Mouse (Mus musculus) intestine, postnatal 0 days (tissue): ENCODE results near the gene Serbp1. TPM values are rescaled to one million over a fixed set of nuclear protein-coding genes. Genes with fewer than 3 reads are reported as not detected.
A peak's percentile ranks its signal among the peaks of the same experiment; 100 is the strongest.

Experiments used
- ATAC-seq: fragments of 200-750 bp; cut with Nextera tagmentation; 2 replicates; pipeline ENCODE4 v1.8.0; 2017; ENCODE audit warnings: mild to moderate bottlenecking, moderate TSS enrichment, moderate library complexity
- H3K27ac ChIP-seq: fragments of 300-500 bp; sonication (generic); 2 replicates; pipeline ENCODE4 v1.5.1; 2014; ENCODE audit warnings: mild to moderate bottlenecking, low read depth, low read length, moderate library complexity
- H3K27me3 ChIP-seq: fragments of 300-500 bp; sonication (generic); replicated peaks from 2 replicates; pipeline ENCODE4 v1.6.1; 2014; ENCODE audit warnings: low read length, mixed read lengths; ENCODE audit not compliant: control insufficient read depth, insufficient read depth
- H3K36me3 ChIP-seq: fragments of 300-500 bp; sonication (generic); 2 replicates; pipeline ENCODE4 v1.6.1; 2014; ENCODE audit warnings: mild to moderate bottlenecking, moderate library complexity; ENCODE audit not compliant: control insufficient read depth, insufficient read depth
- H3K4me1 ChIP-seq: fragments of 300-500 bp; sonication (generic); replicated peaks from 2 replicates; pipeline ENCODE4 v1.6.1; 2014; ENCODE audit warnings: antibody characterized with exemption, low read length, mixed read lengths; ENCODE audit not compliant: control insufficient read depth, insufficient read depth
- H3K4me2 ChIP-seq: fragments of 300-500 bp; sonication (generic); replicated peaks from 2 replicates; pipeline ENCODE4 v1.6.1; 2014; ENCODE audit warnings: low read depth, mild to moderate bottlenecking, moderate library complexity
- H3K4me3 ChIP-seq: fragments of 300-500 bp; sonication (generic); 2 replicates; pipeline ENCODE4 v1.5.1; 2014; ENCODE audit warnings: low read depth, low read length
- H3K9ac ChIP-seq: fragments of 300-500 bp; sonication (generic); 2 replicates; pipeline ENCODE4 v1.6.1; 2014; ENCODE audit warnings: mild to moderate bottlenecking, low read depth, low read length
- H3K9me3 ChIP-seq: fragments of 300-500 bp; sonication (generic); 2 replicates; pipeline ENCODE4 v1.6.1; 2016; ENCODE audit warnings: mixed run types; ENCODE audit not compliant: control insufficient read depth
- CTCF ChIP-seq: sonication (generic); IDR thresholded peaks from 2 replicates; pipeline ENCODE4 v1.5.1; 2016; ENCODE audit warnings: low read depth, mild to moderate bottlenecking, control low read depth, antibody characterized with exemption, moderate library complexity
- WGBS: fragments of 180-500 bp; shearing (Covaris S2); extraction: QIAGEN DNeasy Blood & Tissue Kit; methylation state at CpG from one replicate; pipeline ENCODE4 v1.1.7; 2014; 5-methylcytosine and 5-hydroxymethylcytosine counted together
- polyA plus RNA-seq: library from polyadenylated mRNA; unstranded; fragments of >200 nt; fragmentation: Nextera tagmentation; extraction: Ambion mirVana; gene quantifications from 2 replicates; pipeline ENCODE4 v1.2.1, GENCODE M21; 2015

Gene Serbp1
- polyA plus RNA-seq: 209 and 220 TPM in 2 replicates

DNA sequence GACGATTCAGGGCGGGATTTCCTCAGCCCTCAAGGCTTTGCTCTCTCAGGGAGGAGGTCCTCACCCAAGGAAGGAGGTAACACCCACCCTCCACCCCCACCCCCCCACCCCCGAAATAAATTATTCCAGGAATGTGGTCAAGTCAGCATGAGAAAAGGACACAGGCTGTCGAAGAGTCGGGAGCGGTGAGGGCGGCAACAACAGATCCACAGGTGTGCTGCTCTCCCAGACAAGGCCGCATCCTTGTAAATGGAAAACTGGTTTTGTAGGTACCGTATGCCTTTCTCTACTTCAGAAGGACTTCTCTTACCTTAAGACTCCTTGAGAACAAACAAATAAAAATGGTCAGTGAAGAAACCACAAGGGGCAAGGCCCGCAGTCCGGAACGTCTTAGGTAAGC is at the start of gene Serbp1:
Gene Serbp1 (plus strand): TSS at position 200 of the 400 bp plus-strand sequence.
- 39% methylated on average over 12 of the region's 12 CpGs for WGBS

DNA sequence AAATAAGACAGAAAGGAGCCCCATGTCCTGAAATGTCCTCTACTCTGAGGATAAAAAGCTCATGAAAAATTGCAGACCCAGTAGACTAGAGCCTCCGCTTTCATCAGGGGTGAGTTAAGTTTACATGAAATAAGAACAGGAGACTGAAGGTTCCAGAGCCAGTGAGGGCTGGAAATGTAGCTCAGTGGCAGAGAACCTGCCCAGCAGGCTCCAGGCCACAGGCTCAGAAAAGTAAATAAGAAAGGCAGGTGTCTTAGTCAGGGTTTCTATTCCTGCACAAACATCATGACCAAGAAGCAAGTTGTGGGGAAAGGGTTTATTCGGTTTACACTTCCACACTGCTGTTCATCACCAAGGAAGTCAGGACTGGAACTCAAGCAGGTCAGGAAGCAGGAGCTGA is 44.4 kb upstream of the Serbp1 start:
- no peak for ATAC-seq
- Histone ChIP-seq H3K4me3 (no peak overlapping the region), H3K4me2 (no peak overlapping the region), H3K27ac (no peak overlapping the region), H3K36me3 (no peaks in the 10 kb centered on the region), H3K27me3 (0 out of 2 replicates have a peak, but pooled peaks cover 3% of the 10 kb centered on the region), H3K9ac (no peak overlapping the region), H3K4me1 (no peaks in the 10 kb centered on the region), H3K9me3 (no peaks in the 10 kb centered on the region)
- TF ChIP-seq CTCF: no peak
- WGBS: 43% methylated on average over 2 of the region's 2 CpGs

More for the DNA sequence above, at the start of gene Serbp1:
- Histone ChIP-seq H3K27ac (no peak within 1 kb of the TSS), H3K9ac (no peak within 1 kb of the TSS), H3K36me3 (no peaks in the 10 kb centered on the region), H3K9me3 (no peaks in the 10 kb centered on the region), H3K4me2 (no peak within 1 kb of the TSS), H3K27me3 (no peaks in the 10 kb centered on the region), H3K4me1 (no peaks in the 10 kb centered on the region), H3K4me3 (no peak within 1 kb of the TSS)
- TF ChIP-seq CTCF: no peak
- no peak for ATAC-seq

DNA sequence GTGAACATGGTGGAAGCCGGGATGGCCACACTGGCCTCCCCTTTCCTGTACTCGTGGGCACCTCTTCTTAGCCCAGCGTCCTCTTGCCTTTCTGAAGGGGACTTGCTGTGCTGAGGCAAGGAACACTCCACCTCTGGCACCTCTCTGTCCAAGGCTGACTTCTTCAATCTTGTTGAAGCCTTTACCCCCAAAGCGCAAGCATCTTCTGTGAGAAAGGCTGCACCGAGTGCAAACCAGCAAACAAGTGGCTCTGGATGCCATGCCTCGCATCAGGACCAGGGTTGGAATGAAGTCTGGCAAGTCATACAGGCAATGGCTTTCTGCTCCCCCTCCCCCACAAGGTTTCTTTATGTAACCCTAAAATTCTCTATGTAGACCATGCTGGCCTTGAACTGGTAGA is 43.4 kb upstream of the Serbp1 start:
- Histone ChIP-seq H3K9ac (no peak overlapping the region), H3K27ac (no peak overlapping the region), H3K4me1 (no peaks in the 10 kb centered on the region), H3K27me3 (0 out of 2 replicates have a peak, but pooled peaks cover 3% of the 10 kb centered on the region), H3K36me3 (no peaks in the 10 kb centered on the region), H3K9me3 (no peaks in the 10 kb centered on the region), H3K4me2 (no peak overlapping the region), H3K4me3 (no peak overlapping the region)
- no peak for TF ChIP-seq CTCF
- WGBS: 89% methylated on average over 6 of the region's 6 CpGs
- no peak for ATAC-seq

- ATAC-seq: no peak
- Histone ChIP-seq H3K4me1 (no peaks in the 10 kb centered on the region), H3K9me3 (no peaks in the 10 kb centered on the region), H3K4me2 (0 out of 2 replicates have a peak overlapping the region, but pooled peaks have one; percentile 10), H3K27ac (no peak overlapping the region), H3K36me3 (no peaks in the 10 kb centered on the region), H3K27me3 (0 out of 2 replicates have a peak, but pooled peaks cover 3% of the 10 kb centered on the region), H3K9ac (no peak overlapping the region), H3K4me3 (no peak overlapping the region)
- 11% methylated on average over 7 of the region's 7 CpGs for WGBS
- TF ChIP-seq CTCF: no peak
These were observed 42.8 kb upstream of the Serbp1 start for GRCm38 (mm10) chr6:67195148-67195611.

- Histone ChIP-seq H3K36me3 (no peaks in the 10 kb centered on the region), H3K9ac (no peak overlapping the region), H3K4me2 (no peak overlapping the region), H3K27ac (no peak overlapping the region), H3K4me1 (no peaks in the 10 kb centered on the region), H3K27me3 (0 out of 2 replicates have a peak, but pooled peaks cover 3% of the 10 kb centered on the region), H3K9me3 (no peaks in the 10 kb centered on the region), H3K4me3 (no peak overlapping the region)
- WGBS: 87% methylated on average over 6 of the region's 6 CpGs
- no peak for TF ChIP-seq CTCF
- ATAC-seq: no peak
These were observed 41.2 kb upstream of the Serbp1 start for GRCm38 (mm10) chr6:67196821-67197220.

GRCm38 (mm10) chr6:67198085-67198484 is 39.9 kb upstream of the Serbp1 start:
- Histone ChIP-seq H3K27ac (no peak overlapping the region), H3K4me1 (no peaks in the 10 kb centered on the region), H3K9ac (no peak overlapping the region), H3K4me3 (no peak overlapping the region), H3K4me2 (no peak overlapping the region), H3K27me3 (0 out of 2 replicates have a peak, but pooled peaks cover 3% of the 10 kb centered on the region), H3K36me3 (no peaks in the 10 kb centered on the region), H3K9me3 (no peaks in the 10 kb centered on the region)
- peak; percentile 64 for TF ChIP-seq CTCF
- 26% methylated on average over 4 of the region's 4 CpGs for WGBS
- ATAC-seq: no peak
